Mouse (Mus musculus) gonadal fat pad, adult 2 months (tissue): Measurements from ENCODE around the gene Rrp36. TPM values are rescaled to one million over a fixed set of nuclear protein-coding genes. Genes with fewer than 3 reads are reported as not detected.

Experiments used
- DNase-seq: peaks from one replicate; pipeline ENCODE4 v3.0.0-alpha.2; 2012; ENCODE audit warnings: low read depth
- polyA plus RNA-seq: library from polyadenylated mRNA; depleted of rRNA; stranded (reverse); fragments of >200 nt; gene quantifications from 2 replicates; pipeline ENCODE4 v1.2.3, GENCODE M21; 2012

Rrp36 gene
- polyA plus RNA-seq, 1 experiment: 32.6 TPM

DNA sequence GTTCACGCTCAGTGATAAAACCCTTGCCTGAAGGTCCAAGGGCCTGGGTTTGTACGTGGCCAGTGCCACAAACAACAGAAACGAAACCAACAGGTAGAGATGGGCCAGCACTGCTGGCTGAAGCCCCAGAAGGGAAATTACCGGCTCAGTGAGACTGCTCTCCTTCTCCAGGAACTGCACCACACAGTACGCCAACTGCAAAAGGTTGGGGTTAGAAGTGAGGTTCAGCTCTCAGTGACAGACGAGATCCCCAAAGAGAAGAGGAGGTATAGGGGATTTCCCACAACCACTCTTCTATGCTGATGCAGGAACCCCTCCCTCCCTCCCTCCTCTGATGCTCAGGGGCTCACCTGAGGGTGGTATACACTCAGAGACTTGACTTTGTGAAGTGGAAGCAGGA lies 11.8 kb upstream of the Rrp36 start:
- DNase-seq: no peak

GRCm38 (mm10) chr17:46682654-46683389 lies 8.7 kb upstream of the Rrp36 start:
- no peak for DNase-seq

DNA sequence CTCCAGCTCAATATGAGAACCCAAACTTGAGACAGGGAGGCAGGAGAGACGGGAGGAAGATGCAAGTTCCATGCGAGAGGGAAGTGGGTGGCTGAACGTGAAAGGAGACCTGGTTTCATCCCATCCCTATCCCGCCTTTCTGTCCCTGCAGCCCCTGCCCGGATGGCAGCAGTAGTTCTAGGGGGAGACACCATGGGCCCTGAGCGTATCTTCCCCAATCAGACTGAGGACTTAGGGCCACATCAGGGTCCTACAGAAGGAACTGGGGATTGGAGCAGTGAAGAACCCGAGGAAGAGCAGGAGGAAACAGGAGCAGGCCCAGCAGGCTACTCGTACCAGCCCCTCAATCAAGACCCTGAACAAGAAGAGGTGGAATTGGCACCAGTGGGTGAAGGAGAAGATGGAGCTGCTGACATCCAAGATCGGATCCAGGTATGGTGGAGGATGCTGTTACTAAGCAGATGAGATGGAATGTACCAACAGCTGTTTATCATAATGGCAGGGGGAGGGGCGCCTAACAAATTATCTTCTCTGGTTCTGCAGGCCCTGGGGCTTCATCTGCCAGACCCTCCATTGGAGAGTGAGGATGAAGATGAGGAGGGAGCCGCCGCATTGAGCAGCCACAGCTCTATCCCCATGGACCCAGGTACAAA lies 7.4 kb upstream of the Rrp36 start:
- DNase-seq: no peak

GRCm38 (mm10) chr17:46680760-46681373 lies 6.7 kb upstream of the Rrp36 start, which contains the start of gene Klhdc3:
Gene Klhdc3 (minus strand): TSS chr17:46680914.
- peak; percentile 60 for DNase-seq

GRCm38 (mm10) chr17:46679843-46680759 lies 5.9 kb upstream of the Rrp36 start:
- DNase-seq: no peak

DNA sequence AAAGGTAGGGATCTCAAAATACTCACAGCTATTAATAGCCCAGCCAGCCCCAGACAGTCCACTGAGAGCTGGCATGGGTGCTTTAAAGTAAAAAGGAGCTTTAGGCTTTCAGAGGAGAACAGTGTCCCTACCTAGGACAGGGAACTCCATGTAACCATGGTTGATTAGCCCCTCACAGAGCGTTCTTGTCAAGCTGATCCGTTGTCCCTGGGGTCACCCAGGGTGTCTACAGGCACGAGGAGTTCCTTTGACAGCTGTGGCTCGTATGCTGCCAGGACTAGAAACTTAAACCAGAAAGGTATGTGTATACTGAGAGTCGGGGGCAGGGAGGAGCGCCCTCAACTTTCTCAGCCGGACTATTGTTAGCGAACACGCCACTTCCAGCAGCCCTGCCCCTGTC lies 4.8 kb upstream of the Rrp36 start:
- no peak for DNase-seq

DNA sequence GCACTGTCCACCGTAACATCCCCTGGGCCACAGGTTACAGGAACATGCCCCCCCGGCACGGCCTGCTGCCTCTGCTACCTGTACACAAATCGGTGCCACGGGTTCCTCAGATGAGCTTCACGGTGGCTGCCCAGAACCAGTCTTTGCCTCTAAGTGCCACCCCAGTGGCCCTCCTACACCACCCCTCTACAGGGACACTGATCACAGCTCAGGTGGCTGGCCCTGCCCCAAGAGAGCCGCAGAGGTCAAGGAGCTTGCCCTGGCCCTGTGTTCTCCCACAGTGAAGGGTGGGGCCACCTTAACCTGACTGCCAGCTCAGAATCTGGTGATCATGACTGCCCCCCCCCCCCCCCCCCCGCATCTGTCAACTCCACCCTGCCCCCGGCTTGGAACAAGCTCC lies 4.3 kb upstream of the Rrp36 start, which contains the start of gene Mea1:
TSS of gene Mea1 (plus strand) at position 378 of the 400 bp plus-strand sequence.
- DNase-seq: no peak

DNA sequence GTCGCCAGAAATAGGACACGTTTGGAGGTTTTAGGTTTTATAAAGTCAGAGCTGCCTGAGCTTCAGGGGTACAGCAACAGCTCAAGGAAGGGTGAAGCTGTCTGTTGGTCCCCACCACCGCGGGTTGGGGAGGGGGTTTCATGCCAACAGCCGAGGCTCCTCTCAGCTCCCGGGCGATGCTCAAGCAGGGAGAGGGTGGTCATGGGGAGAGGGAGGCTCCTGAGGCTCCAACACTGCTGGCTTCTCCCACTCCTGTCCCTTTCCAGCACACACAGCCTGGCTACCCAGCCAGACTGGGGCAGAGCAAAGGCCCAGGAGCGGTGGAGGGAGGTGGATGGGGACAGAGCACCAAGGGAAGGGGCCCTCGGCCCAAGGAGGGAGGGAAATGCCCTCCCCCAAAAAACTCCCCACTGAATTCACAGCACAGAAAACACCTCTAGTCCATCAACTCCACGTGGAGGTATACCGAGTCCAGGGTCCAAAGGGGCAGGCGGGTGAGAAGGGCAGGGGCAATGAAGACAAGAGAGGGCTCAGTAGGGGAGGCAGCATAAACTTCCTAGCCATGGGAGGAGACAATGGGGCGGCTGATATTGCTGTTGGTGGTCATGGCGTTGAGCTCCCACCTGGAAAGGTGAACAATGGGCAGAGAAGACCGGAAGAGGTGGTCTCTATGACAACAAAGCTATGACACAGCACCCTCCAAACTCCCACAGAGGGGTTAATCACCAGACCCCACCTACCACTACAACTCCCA lies 555 bp upstream of the Rrp36 start:
- no peak for DNase-seq

DNA sequence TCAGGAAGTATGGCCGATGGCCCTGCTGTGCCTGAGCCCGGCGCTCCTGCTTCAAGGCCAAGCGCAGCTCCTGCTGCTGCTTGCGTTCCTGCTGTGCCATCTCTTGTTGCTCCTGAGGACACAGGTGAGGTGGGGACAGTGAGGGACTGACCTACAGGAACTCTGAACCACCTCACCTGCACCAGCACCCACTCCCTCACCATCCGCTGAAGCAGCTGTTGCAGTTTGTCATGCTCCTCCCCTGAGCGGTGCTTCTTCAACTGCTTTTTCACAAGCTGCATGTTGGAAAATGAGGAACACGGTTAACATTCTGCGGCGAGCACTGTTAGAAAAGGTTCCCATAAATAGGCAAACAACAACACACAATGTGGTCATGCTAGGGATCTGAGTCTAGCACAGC lies 4.2 kb downstream of the Rrp36 start:
- no peak for DNase-seq

DNA sequence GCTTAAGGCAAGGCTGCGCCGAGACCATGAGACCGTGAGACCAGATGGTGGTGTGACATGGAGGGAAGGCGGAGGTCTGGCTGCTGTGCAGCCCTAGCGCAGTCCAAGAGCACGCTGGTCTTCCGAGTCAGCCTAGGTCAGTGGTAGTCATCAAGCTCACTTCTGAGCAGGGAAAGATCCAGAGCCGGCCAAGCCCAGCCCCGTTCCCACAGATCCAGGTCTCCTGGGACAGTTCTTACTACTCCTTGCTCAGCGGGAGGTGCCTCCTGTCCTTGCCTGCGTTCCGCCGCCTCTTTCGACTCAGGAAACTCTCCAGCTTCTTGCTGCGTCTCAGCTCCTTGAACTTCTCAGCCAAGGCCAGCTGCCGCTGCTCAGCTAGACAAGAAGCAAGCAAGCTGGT lies 6.4 kb downstream of the Rrp36 start:
- DNase-seq: no peak

DNA sequence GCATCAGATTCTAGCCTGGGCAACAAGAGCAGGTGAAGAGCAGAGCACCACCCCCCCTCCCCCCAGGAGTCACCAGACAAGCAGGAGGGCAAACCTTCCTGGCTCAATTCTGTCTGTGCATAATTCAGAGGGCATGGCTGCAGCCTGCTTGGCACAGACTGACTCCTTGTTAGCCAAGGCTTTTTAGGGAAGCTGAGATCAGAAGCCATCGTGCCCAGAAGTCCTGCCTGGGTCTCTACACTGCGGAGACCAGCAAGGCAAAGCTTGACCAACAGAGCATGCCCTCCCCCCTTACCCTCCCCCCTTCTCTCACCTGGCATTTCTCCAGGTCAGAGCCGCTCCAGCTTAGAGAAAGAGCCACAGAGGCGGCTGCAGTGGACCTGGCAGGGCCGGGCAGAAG lies 11.4 kb downstream of the Rrp36 start:
- no peak for DNase-seq

- DNase-seq: no peak
These were observed 12.2 kb downstream of the Rrp36 start for GRCm38 (mm10) chr17:46661981-46662380.

- DNase-seq: no peak
These were observed 12.8 kb downstream of the Rrp36 start for GRCm38 (mm10) chr17:46661351-46661750.

GRCm38 (mm10) chr17:46656054-46656453 lies 18.1 kb downstream of the Rrp36 start:
- no peak for DNase-seq

DNA sequence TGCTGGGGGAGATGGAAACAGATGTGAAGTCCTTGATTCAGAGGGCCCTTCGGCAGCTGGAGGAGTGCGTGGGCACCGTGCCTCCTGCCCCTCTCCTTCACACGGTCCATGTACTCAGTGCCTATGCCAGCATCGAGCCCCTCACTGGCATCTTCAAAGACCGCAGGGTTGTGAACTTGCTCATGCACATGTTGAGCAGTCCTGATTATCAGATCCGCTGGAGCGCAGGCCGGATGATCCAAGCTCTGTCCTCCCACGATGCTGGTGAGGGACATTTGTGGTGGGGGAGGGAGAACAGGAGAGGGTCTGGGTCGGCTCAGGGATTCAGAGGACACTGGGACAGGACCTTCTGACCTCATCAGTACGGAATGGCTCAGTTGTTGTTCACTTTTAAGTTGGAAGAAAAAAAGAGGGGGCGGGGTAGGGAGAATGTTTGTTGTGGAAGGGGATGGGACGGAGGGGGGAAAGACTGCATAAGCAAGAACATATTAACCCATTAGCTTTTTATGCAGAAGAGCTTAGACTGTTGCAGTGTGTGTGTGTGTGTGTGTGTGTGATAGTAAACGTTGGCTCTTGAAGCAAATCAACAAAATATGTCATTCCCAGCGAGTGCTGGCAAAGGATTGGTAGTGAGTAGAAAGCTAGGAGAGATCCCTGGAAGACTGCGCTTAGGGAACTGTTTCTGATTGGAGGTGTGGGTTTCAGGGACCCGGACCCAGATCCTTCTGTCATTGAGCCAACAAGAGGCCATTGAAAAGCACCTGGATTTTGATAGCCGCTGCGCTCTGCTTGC lies 22.2 kb downstream of the Rrp36 start:
- no peak for DNase-seq

DNA sequence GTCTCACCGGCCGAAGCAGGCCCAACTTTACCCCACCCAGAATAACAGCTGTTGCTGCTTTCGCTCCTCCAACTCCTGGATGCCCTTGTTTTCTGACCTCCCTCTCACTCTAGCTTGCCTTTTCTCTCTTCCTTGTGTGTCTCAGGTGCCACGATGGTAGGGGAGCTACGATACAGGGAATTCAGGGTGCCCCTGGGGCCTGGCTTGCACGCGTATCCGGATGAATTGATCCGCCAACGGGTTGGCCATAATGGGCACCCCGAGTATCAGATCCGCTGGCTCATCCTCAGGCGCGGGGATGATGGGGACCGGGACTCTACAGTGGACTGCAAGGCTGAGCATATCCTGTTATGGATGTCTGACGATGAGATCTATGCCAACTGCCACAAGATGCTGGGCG lies 22.9 kb downstream of the Rrp36 start:
- no peak for DNase-seq

GRCm38 (mm10) chr17:46650232-46651031 lies 23.7 kb downstream of the Rrp36 start, which contains the start of gene Cul7:
Gene Cul7 (plus strand): TSS chr17:46650337.
- DNase-seq: no peak

DNA sequence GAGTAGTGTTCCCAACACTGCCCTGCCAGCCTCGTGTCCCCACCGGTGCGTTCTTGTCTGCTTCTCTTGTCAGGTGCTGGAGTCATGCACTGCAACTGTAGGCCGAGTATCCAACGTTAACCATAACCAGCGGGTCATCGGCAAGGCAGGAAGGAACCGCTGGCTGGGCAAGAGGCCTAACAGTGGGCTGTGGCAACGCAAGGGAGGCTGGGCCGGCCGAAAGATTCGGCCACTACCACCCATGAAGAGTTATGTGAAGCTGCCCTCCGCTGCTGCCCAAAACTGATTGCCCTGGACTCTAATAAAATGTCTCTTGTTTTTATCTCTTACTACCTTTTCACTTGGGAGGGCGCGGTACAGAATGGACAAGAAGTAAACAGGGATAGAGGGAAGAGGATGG lies 24.3 kb downstream of the Rrp36 start:
- no peak for DNase-seq

GRCm38 (mm10) chr17:46648436-46648835 lies 25.7 kb downstream of the Rrp36 start:
- DNase-seq: no peak
